ENCODE assay signal across 8 mouse cellular contexts in genomic region chr15:100573946-100574345, GRCm38 (mm10). TPM values are rescaled to one million over a fixed set of nuclear protein-coding genes. Genes with fewer than 3 reads are reported as not detected.
DNase-seq lines count a peak whose midpoint lies in the region; ATAC-seq and TF ChIP-seq lines count a peak whose summit lies in the region.

No protein-coding gene starts in this region.

- no peak for ATAC-seq in embryonic facial prominence, embryonic 12.5 days (ENCODE audit: insufficient number of reproducible peaks, insufficient read depth, low FRiP score, low TSS enrichment)
- ATAC-seq in lung, embryonic 16.5 days (ENCODE audit: low read depth) = peak; percentile 89
- peak; percentile 54; the same call in 1 of the 2 replicates for ATAC-seq in kidney, embryonic 16.5 days (ENCODE audit: low FRiP score, low TSS enrichment)
- peak; percentile 35; the same call in 1 of the 2 replicates for ATAC-seq in stomach, embryonic 15.5 days (ENCODE audit: insufficient read depth, low FRiP score, low read depth)

- H3K4me3 ChIP-seq in embryonic facial prominence, embryonic 12.5 days = no peak overlapping the region
- no peak overlapping the region for H3K4me3 ChIP-seq in embryonic facial prominence, embryonic 10.5 days
- H3K4me3 ChIP-seq in lung, embryonic 16.5 days (ENCODE audit: low read length) = no peak overlapping the region
- H3K4me3 ChIP-seq in lung, adult 2 months (replicated peaks; ENCODE audit: extremely low read depth, low read depth, low read length) = no peak overlapping the region
- no peak overlapping the region for H3K4me3 ChIP-seq in kidney, embryonic 16.5 days (ENCODE audit: low read length)
- no peak overlapping the region for H3K4me3 ChIP-seq in stomach, embryonic 15.5 days (replicated peaks)

- H3K27ac ChIP-seq in embryonic facial prominence, embryonic 12.5 days = peak overlapping the region; percentile 43; the same call in 1 of the 2 replicates
- H3K27ac ChIP-seq in embryonic facial prominence, embryonic 10.5 days (replicated peaks) = no peak overlapping the region
- H3K27ac ChIP-seq in lung, embryonic 16.5 days (ENCODE audit: low read length) = peak overlapping the region; percentile 80
- peak overlapping the region; percentile 68 for H3K27ac ChIP-seq in kidney, embryonic 16.5 days (ENCODE audit: low read length)
- H3K27ac ChIP-seq in stomach, embryonic 15.5 days = no peak overlapping the region

- H3K27me3 ChIP-seq in embryonic facial prominence, embryonic 12.5 days = no peaks in the 10 kb centered on the region
- H3K27me3 ChIP-seq in embryonic facial prominence, embryonic 10.5 days (replicated peaks; ENCODE audit: low read depth, poor library complexity, severe bottlenecking) = no peaks in the 10 kb centered on the region
- H3K27me3 ChIP-seq in lung, embryonic 16.5 days (ENCODE audit: control insufficient read depth, insufficient read depth, low read depth, low read length) = no peaks in the 10 kb centered on the region
- H3K27me3 ChIP-seq in kidney, embryonic 16.5 days (ENCODE audit: insufficient read depth, low read length) = no peaks in the 10 kb centered on the region
- no peaks in the 10 kb centered on the region for H3K27me3 ChIP-seq in stomach, embryonic 15.5 days (replicated peaks)

- H3K9ac ChIP-seq in embryonic facial prominence, embryonic 12.5 days = no peak overlapping the region
- H3K9ac ChIP-seq in lung, embryonic 16.5 days (ENCODE audit: low read length) = no peak overlapping the region; the same call in 1 of the 2 replicates
- H3K9ac ChIP-seq in kidney, embryonic 16.5 days (replicated peaks; ENCODE audit: low read length) = no peak overlapping the region
- H3K9ac ChIP-seq in stomach, embryonic 15.5 days = no peak overlapping the region

- TF ChIP-seq CTCF in lung, adult 2 months (IDR thresholded peaks at IDR 0.05; ENCODE audit: insufficient read depth, low read length) = no peak

- 54% methylated on average over 6 of the region's 6 CpGs for WGBS in embryonic facial prominence, embryonic 12.5 days
- WGBS in embryonic facial prominence, embryonic 10.5 days = 68% methylated on average over 6 of the region's 6 CpGs
- 10% methylated on average over 6 of the region's 6 CpGs for WGBS in lung, embryonic 16.5 days
- 33% methylated on average over 6 of the region's 6 CpGs for WGBS in lung, adult 2 months
- WGBS in kidney, embryonic 16.5 days = 40% methylated on average over 6 of the region's 6 CpGs
- WGBS in stomach, embryonic 15.5 days = 27% methylated on average over 6 of the region's 6 CpGs

- no peak for DNase-seq in embryonic facial prominence, embryonic 10.5 days (ENCODE audit: low spot score)
- DNase-seq in lung, adult 2 months = no peak
- DNase-seq in urinary bladder, adult 18-20 months (ENCODE audit: low spot score in 2 of 2) = no peak
- no peak for DNase-seq in left cerebral cortex, adult 8-10 months (ENCODE audit: low spot score in 2 of 2)

- H3K36me3 ChIP-seq in embryonic facial prominence, embryonic 12.5 days = no peaks in the 10 kb centered on the region
- H3K36me3 ChIP-seq in embryonic facial prominence, embryonic 10.5 days (replicated peaks) = no peaks in the 10 kb centered on the region
- no peaks in the 10 kb centered on the region for H3K36me3 ChIP-seq in lung, embryonic 16.5 days (ENCODE audit: control insufficient read depth, insufficient read depth, low read length)
- no peaks in the 10 kb centered on the region for H3K36me3 ChIP-seq in kidney, embryonic 16.5 days (ENCODE audit: insufficient read depth, low read length)
- H3K36me3 ChIP-seq in stomach, embryonic 15.5 days = no peaks in the 10 kb centered on the region

- no peak for TF ChIP-seq POLR2A in lung, adult 2 months (IDR thresholded peaks at IDR 0.05; ENCODE audit: borderline replicate concordance, extremely low read depth, low read depth, low read length)

- H3K4me2 ChIP-seq in embryonic facial prominence, embryonic 12.5 days (replicated peaks) = no peak overlapping the region
- H3K4me2 ChIP-seq in lung, embryonic 16.5 days (ENCODE audit: low read depth, low read length) = no peak overlapping the region
- H3K4me2 ChIP-seq in kidney, embryonic 16.5 days (replicated peaks; ENCODE audit: low read depth, low read length) = no peak overlapping the region
- no peak overlapping the region for H3K4me2 ChIP-seq in stomach, embryonic 15.5 days

- peaks cover 5% of the 10 kb centered on the region; the same call in 1 of the 2 replicates for H3K4me1 ChIP-seq in embryonic facial prominence, embryonic 12.5 days
- 0 out of 2 replicates have a peak, but pooled peaks cover 7% of the 10 kb centered on the region for H3K4me1 ChIP-seq in embryonic facial prominence, embryonic 10.5 days
- H3K4me1 ChIP-seq in lung, embryonic 16.5 days (replicated peaks; ENCODE audit: control insufficient read depth, insufficient read depth, low read length) = peaks cover 20% of the 10 kb centered on the region
- no peaks in the 10 kb centered on the region for H3K4me1 ChIP-seq in lung, adult 2 months (ENCODE audit: control insufficient read depth, insufficient read depth, low read length)
- H3K4me1 ChIP-seq in kidney, embryonic 16.5 days (ENCODE audit: insufficient read depth, low read length) = 0 out of 2 replicates have a peak, but pooled peaks cover 8% of the 10 kb centered on the region
- H3K4me1 ChIP-seq in stomach, embryonic 15.5 days = peaks cover 6% of the 10 kb centered on the region; the same call in 1 of the 2 replicates

- H3K9me3 ChIP-seq in embryonic facial prominence, embryonic 12.5 days = no peaks in the 10 kb centered on the region
- H3K9me3 ChIP-seq in embryonic facial prominence, embryonic 10.5 days = no peaks in the 10 kb centered on the region
- no peaks in the 10 kb centered on the region for H3K9me3 ChIP-seq in lung, embryonic 16.5 days (ENCODE audit: control insufficient read depth, low read length)
- H3K9me3 ChIP-seq in kidney, embryonic 16.5 days (ENCODE audit: low read length) = no peaks in the 10 kb centered on the region
- no peaks in the 10 kb centered on the region for H3K9me3 ChIP-seq in stomach, embryonic 15.5 days

RNA-seq across cellular contexts. Expression of gene Tfcp2, which starts 22.1 kb away (rescaled TPM):
- 42.7 and 43.7 TPM in 2 replicates for polyA plus RNA-seq in embryonic facial prominence, embryonic 12.5 days (2016; fragmentation: Nextera tagmentation; extraction: Ambion mirVana)
- polyA plus RNA-seq in embryonic facial prominence, embryonic 10.5 days (2016; fragmentation: Nextera tagmentation; extraction: Ambion mirVana) = 36.9 and 38.2 TPM in 2 replicates
- polyA plus RNA-seq in lung, embryonic 16.5 days (2015; fragmentation: Nextera tagmentation; extraction: Ambion mirVana) = 22.3 and 23.0 TPM in 2 replicates
- 7.7 and 8.2 TPM in 2 replicates for polyA plus RNA-seq in lung, adult 2 months (2012; rRNA removed)
- polyA plus RNA-seq in kidney, embryonic 16.5 days (2015; fragmentation: Nextera tagmentation; extraction: Ambion mirVana) = 37.5 and 37.8 TPM in 2 replicates
- polyA plus RNA-seq in stomach, embryonic 15.5 days (2015; fragmentation: Nextera tagmentation; extraction: Ambion mirVana) = 22.5 and 25.9 TPM in 2 replicates
- 10 to 100 TPM; 27.7 to 31.7 (median 30.1) TPM for total RNA-seq in left cerebral cortex, adult 8-10 months (2022)

RNA-seq across cellular contexts. Expression of gene Pou6f1, which starts 25.8 kb away (rescaled TPM):
- polyA plus RNA-seq in embryonic facial prominence, embryonic 12.5 days (2016; fragmentation: Nextera tagmentation; extraction: Ambion mirVana) = 9.0 and 11.3 TPM in 2 replicates
- 3.7 and 5.4 TPM in 2 replicates for polyA plus RNA-seq in embryonic facial prominence, embryonic 10.5 days (2016; fragmentation: Nextera tagmentation; extraction: Ambion mirVana)
- 4.0 and 5.2 TPM in 2 replicates for polyA plus RNA-seq in lung, embryonic 16.5 days (2015; fragmentation: Nextera tagmentation; extraction: Ambion mirVana)
- polyA plus RNA-seq in lung, adult 2 months (2012; rRNA removed) = 34.8 and 40.2 TPM in 2 replicates
- 10.1 and 10.2 TPM in 2 replicates for polyA plus RNA-seq in kidney, embryonic 16.5 days (2015; fragmentation: Nextera tagmentation; extraction: Ambion mirVana)
- 4.7 and 4.9 TPM in 2 replicates for polyA plus RNA-seq in stomach, embryonic 15.5 days (2015; fragmentation: Nextera tagmentation; extraction: Ambion mirVana)
- 100 to 1,000 TPM; 119 to 151 (median 133) TPM for total RNA-seq in left cerebral cortex, adult 8-10 months (2022)

RNA-seq across cellular contexts. Expression of gene Dazap2, which starts 41.2 kb away (rescaled TPM):
- 124 and 130 TPM in 2 replicates for polyA plus RNA-seq in embryonic facial prominence, embryonic 12.5 days (2016; fragmentation: Nextera tagmentation; extraction: Ambion mirVana)
- polyA plus RNA-seq in embryonic facial prominence, embryonic 10.5 days (2016; fragmentation: Nextera tagmentation; extraction: Ambion mirVana) = 200 and 212 TPM in 2 replicates
- 248 and 262 TPM in 2 replicates for polyA plus RNA-seq in lung, embryonic 16.5 days (2015; fragmentation: Nextera tagmentation; extraction: Ambion mirVana)
- polyA plus RNA-seq in lung, adult 2 months (2012; rRNA removed) = 846 and 1,111 TPM in 2 replicates
- 262 and 290 TPM in 2 replicates for polyA plus RNA-seq in kidney, embryonic 16.5 days (2015; fragmentation: Nextera tagmentation; extraction: Ambion mirVana)
- polyA plus RNA-seq in stomach, embryonic 15.5 days (2015; fragmentation: Nextera tagmentation; extraction: Ambion mirVana) = 194 and 215 TPM in 2 replicates
- 100 to 1,000 TPM; 118 to 126 (median 122) TPM for total RNA-seq in left cerebral cortex, adult 8-10 months (2022)

Comparison
In these comparisons a context has a peak if more than half of its experiments do, and no peak if none do; other contexts are left out.
1. H3K27ac ChIP-seq: peak in embryonic facial prominence, embryonic 12.5 days (single experiment), lung, embryonic 16.5 days (single experiment) and kidney, embryonic 16.5 days (single experiment); none in embryonic facial prominence, embryonic 10.5 days (single experiment) and stomach, embryonic 15.5 days (single experiment).